Mouse (Mus musculus) gastrocnemius, adult 2 months (tissue): ENCODE measurements around the gene Cdyl2. TPM values are rescaled to one million over a fixed set of nuclear protein-coding genes. Genes with fewer than 3 reads are reported as not detected.
A peak's percentile ranks its signal among the peaks of the same experiment; 100 is the strongest.

Source experiments
- DNase-seq: peaks from one replicate; pipeline ENCODE4 v3.0.0; 2022
- H3K27ac ChIP-seq: fragments of 200-600 bp; 2 replicates; pipeline ENCODE4 v1.8.1; 2022; ENCODE audit warnings: mild to moderate bottlenecking
- H3K4me3 ChIP-seq: fragments of 200-600 bp; 2 replicates; pipeline ENCODE4 v1.8.1; 2022; ENCODE audit warnings: mild to moderate bottlenecking, moderate library complexity
- CTCF ChIP-seq: fragments of 200-600 bp; IDR thresholded peaks from 2 replicates; pipeline ENCODE4 v1.8.1; 2022; ENCODE audit warnings: antibody characterized with exemption, mild to moderate bottlenecking, moderate library complexity
- intact Hi-C: fragments of 180-260 bp; cut with DNase I; formaldehyde crosslinking; loops from one replicate; pipeline ENCODE4 v1.15.1; 2025
- long read RNA-seq, 2 experiments: library from polyadenylated mRNA; stranded (forward); transcript quantifications; one replicate each; pipeline ENCODE4 v2.0.0; 2021
- total RNA-seq, 2 experiments: library from RNA; stranded (reverse); gene quantifications; 2 replicates each; pipeline ENCODE4 v1.2.3; 2021

Gene Cdyl2
- 1 to 10 TPM; 2.8 to 3.3 TPM for total RNA-seq
- long read RNA-seq, experiment 1, partial matches to known transcripts: 0 of 3 reads
- long read RNA-seq, experiment 1, other reads (novel, unspliced or antisense): 0 of 3 reads
- long read RNA-seq, experiment 2, partial matches to known transcripts: 0 of 2 reads
- long read RNA-seq, experiment 2, other reads (novel, unspliced or antisense): 0 of 2 reads

- H3K4me3 ChIP-seq: peak within 1 kb of the TSS; percentile 92
Observed at GRCm38 (mm10) chr8:116732684-116733647, at the start of gene Cdyl2. Cdyl2 (minus strand) TSS chr8:116732991.

GRCm38 (mm10) chr8:116780594-116780993 is 47.8 kb upstream of the Cdyl2 start:
- no peak for TF ChIP-seq CTCF
- DNase-seq: no peak
- intact Hi-C loops: no loop called here
- H3K27ac ChIP-seq: no peak overlapping the region
- H3K4me3 ChIP-seq: no peak overlapping the region

More at GRCm38 (mm10) chr8:116732684-116733647, at the start of gene Cdyl2:
- TF ChIP-seq CTCF: peak; percentile 32; the same call in 1 of the 2 replicates
- intact Hi-C loops: loop anchor here (5.0 kb wide), 1 partner anchor 231 kb away; the partner anchor contains the start of gene Dynlrb2
- peak; percentile 90 for DNase-seq
- H3K27ac ChIP-seq: peak within 1 kb of the TSS; percentile 90

GRCm38 (mm10) chr8:116774220-116774619 is 41.4 kb upstream of the Cdyl2 start:
- no peak for DNase-seq
- TF ChIP-seq CTCF: no peak
- intact Hi-C loops: no loop called here
- no peak overlapping the region for H3K27ac ChIP-seq
- H3K4me3 ChIP-seq: no peak overlapping the region

GRCm38 (mm10) chr8:116772727-116773126 is 39.9 kb upstream of the Cdyl2 start:
- TF ChIP-seq CTCF: no peak
- DNase-seq: no peak
- Histone ChIP-seq H3K27ac (no peak overlapping the region), H3K4me3 (no peak overlapping the region)
- intact Hi-C loops: no loop called here

GRCm38 (mm10) chr8:116771797-116772343 is 39.1 kb upstream of the Cdyl2 start:
- intact Hi-C loops: no loop called here
- peak; percentile 46 for TF ChIP-seq CTCF
- Histone ChIP-seq H3K27ac (no peak overlapping the region), H3K4me3 (no peak overlapping the region)
- no peak for DNase-seq

- H3K4me3 ChIP-seq: no peak overlapping the region
- intact Hi-C loops: no loop called here
Observed at GRCm38 (mm10) chr8:116770756-116771155, 38.0 kb upstream of the Cdyl2 start.

GRCm38 (mm10) chr8:116756174-116756573 is 23.4 kb upstream of the Cdyl2 start:
- Histone ChIP-seq H3K4me3 (no peak overlapping the region), H3K27ac (no peak overlapping the region)
- no peak for DNase-seq
- no peak for TF ChIP-seq CTCF
- intact Hi-C loops: no loop called here

More at GRCm38 (mm10) chr8:116770756-116771155, 38.0 kb upstream of the Cdyl2 start:
- no peak for TF ChIP-seq CTCF
- H3K27ac ChIP-seq: no peak overlapping the region
- no peak for DNase-seq

GRCm38 (mm10) chr8:116755557-116755956 is 22.8 kb upstream of the Cdyl2 start:
- Histone ChIP-seq H3K4me3 (no peak overlapping the region), H3K27ac (no peak overlapping the region)
- intact Hi-C loops: loop anchor here (2.0 kb wide), 1 partner anchor 275 kb away; no protein-coding TSS in a partner anchor
- DNase-seq: peak; percentile 50
- TF ChIP-seq CTCF: peak; percentile 86

GRCm38 (mm10) chr8:116740726-116741125 is 7.9 kb upstream of the Cdyl2 start:
- no peak overlapping the region for H3K27ac ChIP-seq
- DNase-seq: no peak
- intact Hi-C loops: no loop called here
- no peak overlapping the region for H3K4me3 ChIP-seq
- TF ChIP-seq CTCF: no peak

GRCm38 (mm10) chr8:116735306-116735705 is 2.5 kb upstream of the Cdyl2 start:
- Histone ChIP-seq H3K4me3 (no peak overlapping the region), H3K27ac (no peak overlapping the region)
- DNase-seq: no peak
- intact Hi-C loops: no loop called here
- TF ChIP-seq CTCF: no peak

- intact Hi-C loops: loop anchor here (5.0 kb wide), 1 partner anchor 232 kb away; the partner anchor contains the start of gene Dynlrb2
- no peak for DNase-seq
- H3K4me3 ChIP-seq: no peak overlapping the region
- no peak overlapping the region for H3K27ac ChIP-seq
- no peak for TF ChIP-seq CTCF
Observed at GRCm38 (mm10) chr8:116734176-116734575, 1.4 kb upstream of the Cdyl2 start.

GRCm38 (mm10) chr8:116733648-116734014 is 840 bp upstream of the Cdyl2 start:
- TF ChIP-seq CTCF: no peak
- intact Hi-C loops: loop anchor here (5.0 kb wide), 1 partner anchor 231 kb away; the partner anchor contains the start of gene Dynlrb2
- Histone ChIP-seq H3K4me3 (peak overlapping the region; percentile 92), H3K27ac (peak overlapping the region; percentile 57; the same call in 1 of the 2 replicates)
- DNase-seq: no peak
